Mouse (Mus musculus): Measurements from ENCODE around the gene Ranbp9. TPM values are rescaled to one million over a fixed set of nuclear protein-coding genes. Genes with fewer than 3 reads are reported as not detected.
A peak's percentile ranks its signal among the peaks of the same experiment; 100 is the strongest.

Gene Ranbp9
- 52.7 and 67.1 TPM in 2 replicates for total RNA-seq (2014; rRNA removed)
- polyA plus RNA-seq (2015; fragmentation: Nextera tagmentation; extraction: Ambion mirVana) = 9.6 and 11.0 TPM in 2 replicates

GRCm38 (mm10) chr13:43480957-43481858 lies at the start of gene Ranbp9:
Gene Ranbp9, minus strand, starts transcription at chr13:43481282.
- H3K9me3 ChIP-seq (ENCODE audit: low read length) = no peaks in the 10 kb centered on the region
- DNase-seq (ENCODE audit: low spot score) = peak; percentile 92
- peak within 1 kb of the TSS; percentile 99 for H3K27ac ChIP-seq
- H3K4me2 ChIP-seq (ENCODE audit: low read depth, low read length) = peak within 1 kb of the TSS; percentile 84
- TF ChIP-seq CTCF (IDR thresholded peaks at IDR 0.05; ENCODE audit: low read depth) = no peak
- peak within 1 kb of the TSS; percentile 94 for H3K4me3 ChIP-seq (ENCODE audit: low read length)
- peaks cover 7% of the 10 kb centered on the region; the same call in 1 of the 2 replicates for H3K4me1 ChIP-seq (ENCODE audit: insufficient read depth, low read length)
- ATAC-seq = peak; percentile 91
- WGBS = under 1% methylated on average over 86 of the region's 132 CpGs
- no peaks in the 10 kb centered on the region for H3K36me3 ChIP-seq (ENCODE audit: insufficient read depth, low read length)
- H3K9ac ChIP-seq (replicated peaks; ENCODE audit: low read length) = peak within 1 kb of the TSS; percentile 96
- no peaks in the 10 kb centered on the region for H3K27me3 ChIP-seq (ENCODE audit: insufficient read depth, low read length)

GRCm38 (mm10) chr13:43530129-43530831 lies 49.2 kb upstream of the Ranbp9 start:
- Histone ChIP-seq H3K27ac (peak overlapping the region; percentile 82), H3K4me2 (ENCODE audit: low read depth, low read length) (peak overlapping the region; percentile 33; the same call in 1 of the 2 replicates), H3K4me3 (ENCODE audit: low read length) (no peak overlapping the region), H3K9me3 (ENCODE audit: low read length) (no peaks in the 10 kb centered on the region), H3K4me1 (ENCODE audit: insufficient read depth, low read length) (no peaks in the 10 kb centered on the region; the same call in none of the 2 replicates), H3K27me3 (ENCODE audit: insufficient read depth, low read length) (no peaks in the 10 kb centered on the region), H3K36me3 (ENCODE audit: insufficient read depth, low read length) (no peaks in the 10 kb centered on the region), H3K9ac (replicated peaks; ENCODE audit: low read length) (no peak overlapping the region)
- 46% methylated on average over 14 of the region's 14 CpGs for WGBS
- ATAC-seq = no peak
- DNase-seq (ENCODE audit: low spot score) = no peak
- no peak for TF ChIP-seq CTCF (IDR thresholded peaks at IDR 0.05; ENCODE audit: low read depth)

- WGBS = 88% methylated on average over 5 of the region's 5 CpGs
- Histone ChIP-seq H3K27ac (no peak overlapping the region), H3K27me3 (ENCODE audit: insufficient read depth, low read length) (no peaks in the 10 kb centered on the region), H3K9me3 (ENCODE audit: low read length) (no peaks in the 10 kb centered on the region), H3K4me3 (ENCODE audit: low read length) (no peak overlapping the region), H3K4me1 (ENCODE audit: insufficient read depth, low read length) (peaks cover 5% of the 10 kb centered on the region), H3K4me2 (ENCODE audit: low read depth, low read length) (no peak overlapping the region), H3K36me3 (ENCODE audit: insufficient read depth, low read length) (no peaks in the 10 kb centered on the region), H3K9ac (replicated peaks; ENCODE audit: low read length) (no peak overlapping the region)
- ATAC-seq (no peak), DNase-seq (ENCODE audit: low spot score) (no peak)
- no peak for TF ChIP-seq CTCF (IDR thresholded peaks at IDR 0.05; ENCODE audit: low read depth)
Observed at GRCm38 (mm10) chr13:43526289-43526688, 45.2 kb upstream of the Ranbp9 start.

GRCm38 (mm10) chr13:43525363-43526134 lies 44.5 kb upstream of the Ranbp9 start:
- Histone ChIP-seq H3K27ac (peak overlapping the region; percentile 64), H3K9ac (replicated peaks; ENCODE audit: low read length) (no peak overlapping the region), H3K4me2 (ENCODE audit: low read depth, low read length) (no peak overlapping the region), H3K27me3 (ENCODE audit: insufficient read depth, low read length) (no peaks in the 10 kb centered on the region), H3K4me3 (ENCODE audit: low read length) (no peak overlapping the region), H3K9me3 (ENCODE audit: low read length) (no peaks in the 10 kb centered on the region), H3K4me1 (ENCODE audit: insufficient read depth, low read length) (peaks cover 5% of the 10 kb centered on the region), H3K36me3 (ENCODE audit: insufficient read depth, low read length) (no peaks in the 10 kb centered on the region)
- 36% methylated on average over 16 of the region's 16 CpGs for WGBS
- ATAC-seq = peak; percentile 44; the same call in 1 of the 2 replicates
- TF ChIP-seq CTCF (IDR thresholded peaks at IDR 0.05; ENCODE audit: low read depth) = no peak
- no peak for DNase-seq (ENCODE audit: low spot score)

DNA sequence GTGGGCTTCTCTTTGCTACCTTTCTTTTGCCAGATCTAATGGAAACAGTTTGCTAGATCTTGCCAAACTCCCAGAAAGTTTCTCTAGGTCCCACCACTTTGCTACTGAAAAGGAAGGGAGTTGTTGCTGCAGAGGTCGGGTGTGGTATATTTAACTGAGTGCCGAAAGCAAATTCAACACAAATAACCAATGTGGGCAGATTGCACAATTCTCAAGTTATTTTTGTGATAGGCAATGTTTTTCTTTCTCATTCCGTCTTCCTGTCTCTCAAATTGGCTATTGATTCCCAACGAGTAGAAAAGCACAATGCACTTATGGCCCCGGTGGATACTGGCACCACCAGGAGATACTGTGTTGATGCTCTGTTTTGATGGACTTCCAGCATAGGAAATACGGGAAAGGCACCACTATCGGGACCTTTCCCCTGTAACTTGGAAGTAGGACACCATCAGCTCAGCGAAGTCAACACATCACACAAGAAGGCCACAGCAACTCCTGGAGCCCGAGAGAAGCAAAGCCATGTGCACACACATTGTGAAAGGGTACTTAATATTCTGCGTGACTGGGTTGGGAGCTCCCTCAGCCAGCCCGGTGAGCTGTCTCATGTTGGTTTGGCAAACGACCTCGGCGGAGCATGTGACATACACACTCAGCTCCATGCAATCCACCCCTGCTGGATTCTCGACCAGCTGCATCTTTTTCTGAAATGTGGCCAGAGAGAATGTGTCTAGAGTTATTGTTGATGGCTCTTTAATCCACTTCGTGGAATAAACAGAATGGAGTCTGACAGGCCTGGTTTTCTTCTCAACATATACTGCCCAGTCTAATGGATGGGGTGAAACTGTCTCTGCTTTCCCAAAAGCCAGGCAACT lies 43.6 kb upstream of the Ranbp9 start:
- no peak for TF ChIP-seq CTCF (IDR thresholded peaks at IDR 0.05; ENCODE audit: low read depth)
- H3K9ac ChIP-seq (replicated peaks; ENCODE audit: low read length) = 0 out of 2 replicates have a peak overlapping the region, but pooled peaks have one; percentile 3
- 40% methylated on average over 16 of the region's 16 CpGs for WGBS
- DNase-seq (ENCODE audit: low spot score) = peak; percentile 78
- peak; percentile 89 for ATAC-seq
- H3K36me3 ChIP-seq (ENCODE audit: insufficient read depth, low read length) = no peaks in the 10 kb centered on the region
- H3K4me3 ChIP-seq (ENCODE audit: low read length) = no peak overlapping the region
- no peak overlapping the region for H3K4me2 ChIP-seq (ENCODE audit: low read depth, low read length)
- no peaks in the 10 kb centered on the region for H3K9me3 ChIP-seq (ENCODE audit: low read length)
- H3K27ac ChIP-seq = peak overlapping the region; percentile 64
- H3K27me3 ChIP-seq (ENCODE audit: insufficient read depth, low read length) = no peaks in the 10 kb centered on the region
- H3K4me1 ChIP-seq (ENCODE audit: insufficient read depth, low read length) = peaks cover 5% of the 10 kb centered on the region; the same call in 1 of the 2 replicates

Data from hindbrain, postnatal 0 days (tissue).